Mouse (Mus musculus) cortical plate, adult 2 months (tissue): ENCODE results near the gene Phkb. TPM values are rescaled to one million over a fixed set of nuclear protein-coding genes. Genes with fewer than 3 reads are reported as not detected.
A peak's percentile ranks its signal among the peaks of the same experiment; 100 is the strongest.
"Not testable (repeated sequence)": the region's sequence is repeated elsewhere in the genome, so short reads cannot be mapped to it uniquely, and the experiment has no call there.

Experiments
- H3K27ac ChIP-seq: fragments of 200-500 bp; 2 replicates; pipeline ENCODE4 v1.5.1; 2012; ENCODE audit warnings: low read length, control low read depth, inconsistent platforms; ENCODE audit not compliant: insufficient read depth
- H3K4me1 ChIP-seq: fragments of 200-500 bp; 2 replicates; pipeline ENCODE4 v1.6.1; 2011; ENCODE audit warnings: low read length; ENCODE audit not compliant: control insufficient read depth, insufficient read depth
- H3K4me3 ChIP-seq: fragments of 200-500 bp; 2 replicates; pipeline ENCODE4 v1.5.1; 2011; ENCODE audit warnings: mild to moderate bottlenecking, low read length, control low read depth; ENCODE audit not compliant: insufficient read depth
- CTCF ChIP-seq: fragments of 200-500 bp; IDR thresholded peaks from 2 replicates; pipeline ENCODE4 v1.5.1; 2011; ENCODE audit warnings: mild to moderate bottlenecking, control low read depth, low read length; ENCODE audit not compliant: insufficient read depth; ENCODE audit errors: extremely low read depth
- POLR2A ChIP-seq: fragments of 200-500 bp; IDR thresholded peaks from 2 replicates; pipeline ENCODE4 v1.6.1; 2011; ENCODE audit warnings: mild to moderate bottlenecking, low read length, control low read depth; ENCODE audit not compliant: insufficient read depth; ENCODE audit errors: extremely low read depth
- polyA plus RNA-seq: library from polyadenylated mRNA; depleted of rRNA; stranded (reverse); fragments of >200 nt; gene quantifications from 2 replicates; pipeline ENCODE4 v1.2.3, GENCODE M21; 2012; rRNA removed

Gene Phkb
- 26.9 and 27.1 TPM in 2 replicates for polyA plus RNA-seq

DNA sequence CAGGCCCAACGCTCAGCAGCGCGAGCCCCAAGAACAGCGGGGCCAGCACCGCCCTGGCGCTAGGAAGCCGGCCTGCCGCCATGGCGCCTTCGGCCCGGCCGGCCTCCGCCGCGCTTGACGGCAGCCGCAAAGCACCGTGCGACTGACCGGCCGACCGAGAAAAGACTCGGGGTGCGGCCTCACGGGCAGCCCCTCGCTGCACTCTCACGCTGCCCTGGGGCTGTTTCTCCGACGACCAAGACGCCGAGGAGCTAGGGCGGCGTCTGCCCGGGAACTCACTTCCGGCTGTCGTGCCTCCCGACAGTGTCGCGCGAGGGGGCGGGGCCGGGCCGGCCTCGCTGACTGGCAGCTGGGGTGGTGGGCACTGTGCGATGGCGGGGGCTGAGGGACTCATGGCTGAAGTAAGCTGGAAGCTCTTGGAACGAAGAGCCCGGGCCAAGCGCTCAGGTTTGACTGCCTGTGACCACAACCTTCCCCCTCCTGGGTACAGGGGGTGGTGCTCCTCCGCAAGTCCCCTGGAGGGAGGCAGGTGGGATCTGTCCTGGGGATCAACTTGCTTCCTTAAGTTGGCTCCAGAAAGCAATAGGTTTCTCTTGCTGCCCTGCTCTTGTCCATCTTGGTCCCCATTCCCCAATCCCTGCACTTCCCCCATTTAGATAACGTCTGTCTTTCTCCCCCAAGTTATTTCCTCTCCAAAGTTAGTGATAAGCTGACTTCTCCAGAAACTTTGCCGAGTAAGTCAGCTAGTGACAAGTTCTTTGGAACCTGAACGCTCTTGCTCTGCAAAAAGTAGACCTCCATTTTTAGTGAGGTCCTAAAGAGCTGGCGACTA is at the start of gene Phkb, which contains the start of gene Itfg1:
Phkb (plus strand) TSS at position 303 of the 832 bp plus-strand sequence.
Itfg1 (minus strand) TSS at position 265 of the 832 bp plus-strand sequence.
- Histone ChIP-seq H3K4me3 (peak within 1 kb of the TSS; percentile 72), H3K27ac (peak within 1 kb of the TSS; percentile 98), H3K4me1 (peaks cover 4% of the 10 kb centered on the region; the same call in 1 of the 2 replicates)
- no peak for TF ChIP-seq POLR2A
- no peak for TF ChIP-seq CTCF

DNA sequence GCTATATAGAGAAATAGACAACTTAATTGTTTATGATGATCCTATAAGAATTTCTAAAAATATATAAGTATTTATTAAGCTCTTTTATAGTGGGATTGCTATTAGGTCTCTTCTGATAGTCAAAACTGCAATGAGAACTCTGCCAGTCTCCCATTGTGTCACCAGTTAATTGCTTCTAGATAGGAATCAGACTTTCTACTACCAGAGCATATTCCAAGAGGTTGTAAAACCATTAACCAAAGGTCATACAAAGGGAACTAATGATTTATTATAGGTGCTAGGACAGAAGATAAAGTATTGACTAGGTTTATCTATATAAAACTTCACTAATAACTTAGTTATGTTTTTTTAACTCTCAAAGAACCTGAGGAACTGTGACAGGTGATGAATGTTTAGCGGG is 44.4 kb upstream of the Phkb start:
- H3K27ac ChIP-seq, H3K4me3 ChIP-seq, H3K4me1 ChIP-seq: not testable (repeated sequence)

DNA sequence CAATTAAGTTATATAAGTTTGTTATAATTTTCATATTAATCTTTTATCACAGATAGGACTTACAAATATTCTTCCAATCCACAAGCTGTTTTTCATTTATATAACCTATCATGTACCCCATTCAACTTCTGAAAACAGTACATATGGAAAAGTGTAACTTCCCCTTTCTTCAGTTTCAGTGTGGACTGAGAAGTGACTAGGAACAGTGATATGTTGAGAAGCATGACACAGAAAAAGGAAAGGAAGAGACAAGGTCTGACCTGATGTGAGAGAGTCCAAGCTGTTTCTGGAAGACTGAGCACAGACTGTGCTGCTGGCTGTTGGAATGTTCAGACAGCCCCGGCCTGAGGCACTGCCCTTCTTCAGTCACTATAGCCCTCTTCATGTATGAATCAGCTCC is 40.6 kb upstream of the Phkb start:
- H3K4me3 ChIP-seq = no peak overlapping the region
- TF ChIP-seq POLR2A (no peak), CTCF (no peak)
- no peaks in the 10 kb centered on the region for H3K4me1 ChIP-seq
- H3K27ac ChIP-seq = no peak overlapping the region

DNA sequence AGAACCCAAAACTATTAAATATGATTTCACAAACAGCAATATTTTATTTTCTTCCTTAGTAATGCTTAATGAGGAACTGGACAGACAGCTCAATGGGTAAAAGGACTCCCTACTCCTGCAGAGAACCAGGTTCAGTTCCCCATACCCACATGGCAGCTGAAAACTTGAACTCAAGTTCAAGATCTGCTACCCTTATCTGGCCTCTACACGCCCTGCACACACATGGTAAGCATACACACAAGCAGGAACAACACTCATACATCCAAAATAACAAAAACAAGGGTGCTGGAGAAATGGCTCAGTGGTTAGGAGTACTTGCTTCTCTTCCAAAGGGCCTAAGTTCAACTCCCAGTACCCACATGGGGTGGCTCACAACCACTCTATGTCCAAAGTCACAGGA is 39.4 kb upstream of the Phkb start:
- no peak overlapping the region for H3K4me3 ChIP-seq
- TF ChIP-seq CTCF (no peak), POLR2A (no peak)
- no peak overlapping the region for H3K27ac ChIP-seq
- H3K4me1 ChIP-seq = no peaks in the 10 kb centered on the region

DNA sequence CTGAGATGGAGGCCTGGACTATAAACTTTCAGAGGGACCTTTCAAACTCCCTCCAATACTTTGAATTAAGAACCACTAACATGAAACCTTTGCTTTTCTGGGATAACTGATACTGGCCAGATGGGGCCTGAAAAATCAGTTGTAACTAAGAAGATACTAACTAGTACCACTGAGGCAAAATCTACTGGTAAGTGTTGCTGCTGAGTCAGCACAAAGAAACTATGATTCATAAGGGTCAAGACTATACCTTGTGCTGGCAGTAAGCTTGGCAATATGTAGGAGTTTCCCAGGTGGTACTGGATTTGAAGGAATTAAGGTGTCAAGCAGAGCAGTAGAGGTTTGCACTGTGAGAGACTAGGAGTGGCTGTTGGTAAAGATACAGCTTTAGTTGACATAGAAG is 27.1 kb upstream of the Phkb start:
- Histone ChIP-seq H3K4me1 (no peaks in the 10 kb centered on the region), H3K27ac (no peak overlapping the region), H3K4me3 (no peak overlapping the region)
- TF ChIP-seq POLR2A (no peak), CTCF (no peak)

DNA sequence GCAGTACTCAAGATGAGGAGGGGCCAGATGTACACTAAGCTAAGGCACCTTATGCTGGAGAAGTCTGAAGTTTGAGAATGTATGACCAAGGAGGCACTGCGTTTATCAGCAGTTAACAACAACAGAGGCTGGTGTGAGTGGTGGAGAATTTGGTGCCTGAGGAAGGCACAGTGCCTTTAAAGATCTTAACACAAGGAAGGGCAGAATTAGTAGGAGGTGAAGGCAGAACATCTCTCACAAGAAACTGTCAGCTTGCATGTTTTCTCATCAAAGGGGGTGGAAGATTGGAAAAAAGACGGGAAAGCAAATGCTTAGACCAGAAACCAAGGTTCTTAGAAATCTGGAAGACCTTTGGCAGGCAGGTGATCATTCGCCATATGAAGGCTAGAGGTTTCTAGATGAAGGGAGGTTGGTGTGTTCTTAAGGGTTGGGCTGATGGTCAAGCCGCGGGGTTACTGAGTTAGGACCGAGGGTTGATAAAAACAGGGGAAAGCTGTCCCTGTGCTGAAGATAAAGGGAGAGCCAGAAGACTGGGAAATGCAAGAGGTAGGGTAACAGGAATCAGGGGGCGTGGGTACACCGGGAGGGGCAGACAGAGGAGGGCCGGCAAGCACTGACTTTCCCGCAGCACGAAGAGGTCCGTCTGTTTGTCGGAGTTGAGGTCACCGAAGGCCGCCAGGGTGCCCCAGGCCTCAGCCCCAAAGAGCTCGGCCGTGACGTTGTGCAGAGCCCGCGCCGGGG is 673 bp upstream of the Phkb start:
- no peak for TF ChIP-seq POLR2A
- no peak for TF ChIP-seq CTCF
- Histone ChIP-seq H3K4me1 (peaks cover 4% of the 10 kb centered on the region; the same call in 1 of the 2 replicates), H3K4me3 (peak overlapping the region; percentile 72), H3K27ac (peak overlapping the region; percentile 98)

DNA sequence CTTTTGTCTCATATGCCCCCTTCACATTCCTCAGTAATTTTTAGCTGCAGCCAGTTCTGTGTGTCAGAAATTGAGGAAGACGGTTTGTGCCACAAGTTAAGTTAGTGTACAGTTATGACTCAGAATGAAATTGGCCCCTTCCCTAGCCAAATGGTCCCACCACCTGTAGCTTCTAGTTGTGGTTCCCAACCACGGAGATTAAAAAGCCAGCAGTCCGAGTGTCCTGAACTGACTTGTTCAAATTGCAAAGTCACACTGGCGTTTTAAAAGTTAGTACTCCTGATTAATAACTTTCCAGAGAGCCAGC is 683 bp downstream of the Phkb start:
- Histone ChIP-seq H3K4me3 (peak overlapping the region; percentile 72), H3K27ac (0 out of 2 replicates have a peak overlapping the region, but pooled peaks have one; percentile 98), H3K4me1 (peaks cover 4% of the 10 kb centered on the region; the same call in 1 of the 2 replicates)
- no peak for TF ChIP-seq CTCF
- TF ChIP-seq POLR2A = no peak

DNA sequence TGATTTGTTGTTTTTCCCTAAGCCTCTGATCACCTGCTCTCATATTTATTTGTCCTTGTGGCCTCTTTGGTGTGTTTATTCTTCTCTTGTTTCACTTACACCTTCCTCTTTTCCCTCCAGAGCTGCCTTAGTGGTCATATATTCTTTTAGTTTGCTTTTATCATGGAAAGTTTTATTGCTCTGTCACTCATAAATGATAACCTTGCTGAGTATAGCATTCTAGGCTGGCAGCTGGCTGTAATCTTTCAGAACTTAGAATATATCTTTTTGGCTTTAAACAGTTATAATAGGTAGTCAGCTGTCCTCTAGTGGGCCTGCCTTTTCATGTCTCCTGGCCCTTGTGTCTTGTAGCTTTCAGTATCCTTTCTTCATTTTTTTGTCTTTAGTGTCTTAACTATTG is 5.1 kb downstream of the Phkb start:
- H3K27ac ChIP-seq = no peak overlapping the region
- TF ChIP-seq POLR2A (no peak), CTCF (no peak)
- H3K4me1 ChIP-seq = peaks cover 1% of the 10 kb centered on the region; the same call in 1 of the 2 replicates
- H3K4me3 ChIP-seq = no peak overlapping the region

DNA sequence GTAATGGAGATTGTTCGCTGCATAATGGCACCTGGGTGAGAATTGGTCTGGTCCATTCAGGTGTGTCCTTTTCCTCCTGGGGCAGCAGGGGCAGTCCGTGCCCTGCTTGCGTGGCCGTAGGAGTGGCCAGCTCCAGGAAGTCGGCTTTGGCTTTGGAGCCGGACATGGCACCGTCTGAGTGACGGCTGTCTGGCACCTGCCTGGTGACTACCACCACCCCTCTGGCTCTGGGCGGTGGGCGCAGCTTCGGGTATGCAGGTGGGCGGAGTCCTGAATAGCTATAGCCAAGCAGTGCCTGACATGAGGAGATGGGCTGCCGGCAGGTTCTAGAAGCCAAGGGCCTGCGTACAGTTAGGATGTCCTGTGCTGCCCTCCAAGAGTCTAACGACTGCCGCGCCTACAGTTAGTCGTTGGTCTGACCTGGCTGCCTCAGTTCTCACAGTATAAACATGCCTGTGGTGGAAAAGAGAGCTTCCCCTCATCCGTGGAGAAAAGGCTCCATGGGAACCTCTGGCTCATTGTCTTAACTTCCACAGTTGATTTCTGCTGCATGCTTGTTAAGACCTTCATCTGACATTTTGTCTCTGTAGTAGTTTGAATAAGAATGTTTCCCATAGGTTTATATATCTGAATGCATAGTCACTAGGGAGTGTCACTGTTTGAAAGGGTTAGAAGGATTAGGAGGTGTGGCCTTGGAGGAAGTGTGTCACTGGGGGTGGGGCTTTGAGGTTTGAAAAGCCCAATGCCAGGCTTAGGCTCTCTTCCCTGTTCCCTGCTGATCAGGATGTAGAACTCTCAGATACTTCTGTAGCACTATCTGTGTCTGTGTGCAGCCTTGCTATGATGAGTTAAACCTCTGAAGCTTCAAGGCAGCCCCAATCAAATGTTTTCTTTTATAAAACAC is 13.7 kb downstream of the Phkb start:
- Histone ChIP-seq H3K27ac (no peak overlapping the region), H3K4me3 (no peak overlapping the region), H3K4me1 (peaks cover 2% of the 10 kb centered on the region)
- TF ChIP-seq POLR2A (no peak), CTCF (no peak)

DNA sequence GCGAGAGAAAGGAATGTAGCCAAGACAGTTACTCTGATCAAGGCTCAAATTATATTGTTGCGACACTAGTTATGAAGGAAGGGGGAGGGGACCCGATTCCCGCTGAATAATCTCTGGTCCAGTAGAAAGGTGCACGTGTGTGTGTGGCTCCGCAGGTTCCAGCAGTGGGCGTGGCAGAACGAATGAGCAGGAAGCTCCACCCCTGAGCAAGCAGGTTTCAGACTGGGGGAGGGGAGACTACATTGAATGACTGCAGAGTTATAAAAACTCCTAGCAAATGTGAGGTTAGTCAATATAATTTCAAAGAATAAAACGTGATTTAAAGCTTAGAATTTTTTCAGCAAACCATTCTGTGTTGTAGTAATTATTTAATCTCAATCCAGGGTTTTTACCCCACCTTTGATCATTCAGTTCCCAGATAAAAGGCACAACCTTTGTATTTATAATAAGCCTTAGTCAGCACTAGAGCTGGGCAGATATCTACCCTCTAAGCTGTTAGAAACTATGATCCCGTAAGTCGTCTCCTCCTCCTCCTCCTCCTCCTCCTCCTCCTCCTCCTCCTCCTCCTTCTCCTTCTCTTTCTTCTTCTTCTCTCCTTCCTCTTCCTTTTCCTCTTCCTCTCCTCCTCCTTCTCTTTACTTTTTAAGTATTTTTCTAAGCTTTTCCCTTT is 16.6 kb downstream of the Phkb start:
- not testable (repeated sequence) for H3K27ac ChIP-seq, H3K4me3 ChIP-seq, H3K4me1 ChIP-seq
